Mouse (Mus musculus) neural tube, embryonic 12.5 days (tissue): Measurements from ENCODE around the gene Cnga3. TPM values are rescaled to one million over a fixed set of nuclear protein-coding genes. Genes with fewer than 3 reads are reported as not detected.

Source experiments
- ATAC-seq: fragments of 200-750 bp; cut with Nextera tagmentation; 2 replicates; pipeline ENCODE4 v1.8.0; 2017; ENCODE audit warnings: low read depth, mild to moderate bottlenecking, moderate TSS enrichment, moderate library complexity; ENCODE audit not compliant: low FRiP score
- H3K27ac ChIP-seq: fragments of 300-500 bp; sonication (generic); 2 replicates; pipeline ENCODE4 v1.5.1; 2016
- H3K27me3 ChIP-seq: fragments of 300-500 bp; sonication (generic); replicated peaks from 2 replicates; pipeline ENCODE4 v1.6.1; 2016; ENCODE audit warnings: mild to moderate bottlenecking
- H3K36me3 ChIP-seq: fragments of 300-500 bp; sonication (generic); 2 replicates; pipeline ENCODE4 v1.6.1; 2016; ENCODE audit warnings: mild to moderate bottlenecking
- H3K4me1 ChIP-seq: fragments of 300-500 bp; sonication (generic); 2 replicates; pipeline ENCODE4 v1.6.1; 2016
- H3K4me2 ChIP-seq: fragments of 300-500 bp; sonication (generic); replicated peaks from 2 replicates; pipeline ENCODE4 v1.6.1; 2016; ENCODE audit warnings: mild to moderate bottlenecking
- H3K4me3 ChIP-seq: fragments of 300-500 bp; sonication (generic); 2 replicates; pipeline ENCODE4 v1.5.1; 2016
- H3K9ac ChIP-seq: fragments of 300-500 bp; sonication (generic); 2 replicates; pipeline ENCODE4 v1.6.1; 2016; ENCODE audit warnings: mild to moderate bottlenecking
- H3K9me3 ChIP-seq: fragments of 300-500 bp; sonication (generic); 2 replicates; pipeline ENCODE4 v1.6.1; 2016; ENCODE audit warnings: mild to moderate bottlenecking
- WGBS: fragments of 180-500 bp; shearing (Covaris S2); methylation state at CpG from one replicate; pipeline ENCODE4 v1.1.7; 2016; 5-methylcytosine and 5-hydroxymethylcytosine counted together
- polyA plus RNA-seq: library from polyadenylated mRNA; unstranded; fragments of >200 nt; fragmentation: Nextera tagmentation; extraction: Ambion mirVana; gene quantifications from 2 replicates; pipeline ENCODE4 v1.2.1, GENCODE M21; 2016

Cnga3 gene
- polyA plus RNA-seq, 1 experiment from 2014 or later = not detected

DNA sequence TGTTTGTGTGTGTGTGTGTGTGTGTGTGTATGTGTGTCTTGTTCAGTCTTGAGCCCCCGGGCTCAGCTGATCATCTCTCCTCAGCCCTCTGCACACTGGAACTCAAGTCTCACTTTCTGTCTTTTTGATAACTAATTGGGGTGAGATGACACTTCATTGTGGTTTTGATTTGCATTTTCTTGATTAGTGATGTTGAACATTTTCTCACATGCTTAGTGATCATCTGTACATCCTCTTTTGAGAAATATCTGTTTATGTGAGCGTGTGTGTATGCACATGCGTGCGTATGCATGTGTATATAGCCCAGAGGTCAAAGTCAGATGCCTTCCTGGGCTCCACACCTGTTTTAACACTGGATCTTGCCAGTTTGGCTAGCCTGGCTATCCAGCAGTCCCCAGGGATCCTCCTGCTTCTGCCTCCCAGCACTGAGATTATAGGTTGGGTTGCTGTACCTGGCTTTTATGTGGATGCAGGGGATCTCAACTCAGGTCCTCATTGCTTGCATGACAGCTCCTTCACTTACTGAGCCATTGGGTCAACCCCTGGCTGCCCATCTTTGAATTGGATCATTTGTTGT is 95.8 kb downstream of the Cnga3 start:
- ATAC-seq = no peak
- Histone ChIP-seq H3K4me1 (0 out of 2 replicates have a peak, but pooled peaks cover 8% of the 10 kb centered on the region), H3K9ac (no peak overlapping the region), H3K27me3 (no peaks in the 10 kb centered on the region), H3K36me3 (no peaks in the 10 kb centered on the region), H3K4me3 (no peak overlapping the region), H3K9me3 (peaks cover 12% of the 10 kb centered on the region; the same call in 1 of the 2 replicates), H3K4me2 (no peak overlapping the region), H3K27ac (no peak overlapping the region)
- 97% methylated on average over 4 of the region's 4 CpGs for WGBS

Other genes with a start within 250 kb of the Cnga3 start
- gene Vwa3b, start 187.8 kb upstream of the Cnga3 start, polyA plus RNA-seq = 0.27 and 0.42 TPM in 2 replicates
- 33.8 and 39.4 TPM in 2 replicates for gene Inpp4a, start 85.4 kb downstream of the Cnga3 start, polyA plus RNA-seq
- 50.4 and 50.8 TPM in 2 replicates for gene Coa5, start 215.7 kb downstream of the Cnga3 start, polyA plus RNA-seq
- gene Unc50, start 215.7 kb downstream of the Cnga3 start, polyA plus RNA-seq = 108 TPM in 2 replicates